Mouse (Mus musculus): ENCODE data around the gene Armc9. TPM values are rescaled to one million over a fixed set of nuclear protein-coding genes. Genes with fewer than 3 reads are reported as not detected.

The Armc9 gene
- polyA plus RNA-seq, 1 experiment from 2014 or later = 33.0 TPM

DNA sequence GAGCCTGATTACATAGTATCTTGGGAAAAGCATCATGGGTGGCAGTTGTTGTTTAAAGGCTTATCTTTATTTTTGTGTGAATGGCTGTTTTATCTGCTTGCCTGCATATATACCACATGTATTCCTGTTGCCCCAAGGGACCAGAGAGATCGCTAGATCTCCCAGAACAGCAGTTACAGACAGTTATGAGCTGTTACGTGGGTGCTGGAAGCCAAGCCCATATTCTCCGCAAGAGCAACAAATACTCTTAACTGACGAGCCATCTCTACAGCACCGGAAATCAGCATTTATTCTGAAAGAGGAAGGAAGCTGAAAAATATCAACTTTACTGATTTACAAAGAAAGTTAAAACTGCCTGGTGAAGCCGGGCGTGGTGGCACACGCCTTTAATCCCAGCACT, 74.1 kb downstream of the Armc9 start:
- Histone ChIP-seq H3K9me3 (ENCODE audit: control insufficient read depth, low read length) (no peaks in the 10 kb centered on the region), H3K36me3 (replicated peaks; ENCODE audit: control insufficient read depth, insufficient read depth) (no peaks in the 10 kb centered on the region; the same call in 1 of the 2 replicates), H3K4me2 (replicated peaks) (no peak overlapping the region), H3K4me3 (replicated peaks; ENCODE audit: low read length) (no peak overlapping the region), H3K4me1 (replicated peaks; ENCODE audit: control insufficient read depth, insufficient read depth, low read length) (no peaks in the 10 kb centered on the region), H3K27ac (no peak overlapping the region), H3K9ac (no peak overlapping the region), H3K27me3 (ENCODE audit: control insufficient read depth, insufficient read depth, low read length) (no peaks in the 10 kb centered on the region)
- 91% methylated on average over 8 of the region's 8 CpGs for WGBS
- ATAC-seq (ENCODE audit: low FRiP score) = no peak
- no peak for DNase-seq (ENCODE audit: low spot score)

GRCm38 (mm10) chr1:86229184-86229829, 74.7 kb downstream of the Armc9 start:
- Histone ChIP-seq H3K4me2 (replicated peaks) (no peak overlapping the region), H3K4me1 (replicated peaks; ENCODE audit: control insufficient read depth, insufficient read depth, low read length) (no peaks in the 10 kb centered on the region), H3K27ac (no peak overlapping the region), H3K9me3 (ENCODE audit: control insufficient read depth, low read length) (no peaks in the 10 kb centered on the region), H3K36me3 (replicated peaks; ENCODE audit: control insufficient read depth, insufficient read depth) (no peaks in the 10 kb centered on the region), H3K4me3 (replicated peaks; ENCODE audit: low read length) (no peak overlapping the region), H3K27me3 (ENCODE audit: control insufficient read depth, insufficient read depth, low read length) (no peaks in the 10 kb centered on the region), H3K9ac (no peak overlapping the region)
- WGBS = 90% methylated on average over 9 of the region's 9 CpGs
- no peak for ATAC-seq (ENCODE audit: low FRiP score)
- DNase-seq (ENCODE audit: low spot score) = no peak

DNA sequence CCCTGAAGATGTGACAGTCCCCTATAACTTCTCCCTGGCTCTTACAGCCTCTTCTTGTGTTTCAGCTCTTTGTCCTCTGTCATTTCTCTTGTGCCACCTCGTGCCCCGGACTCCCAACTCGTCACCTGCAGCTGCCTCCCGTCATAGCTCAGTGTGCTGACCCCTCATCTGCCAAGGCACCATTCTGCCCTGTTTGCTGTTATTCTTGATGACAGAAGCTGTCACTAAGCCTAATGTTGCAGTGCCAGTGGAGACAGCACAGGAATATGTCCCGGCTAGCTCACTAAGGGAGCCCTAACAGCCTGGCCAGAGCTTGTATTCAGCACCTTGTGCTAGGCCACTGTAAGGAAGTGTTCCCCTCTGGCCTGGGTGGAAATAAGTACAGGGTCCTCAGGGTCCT, 78.1 kb downstream of the Armc9 start:
- Histone ChIP-seq H3K9ac (no peak overlapping the region), H3K4me3 (replicated peaks; ENCODE audit: low read length) (no peak overlapping the region), H3K9me3 (ENCODE audit: control insufficient read depth, low read length) (no peaks in the 10 kb centered on the region), H3K27me3 (ENCODE audit: control insufficient read depth, insufficient read depth, low read length) (no peaks in the 10 kb centered on the region), H3K4me2 (replicated peaks) (no peak overlapping the region), H3K4me1 (replicated peaks; ENCODE audit: control insufficient read depth, insufficient read depth, low read length) (no peaks in the 10 kb centered on the region), H3K36me3 (replicated peaks; ENCODE audit: control insufficient read depth, insufficient read depth) (0 out of 2 replicates have a peak, but pooled peaks cover 4% of the 10 kb centered on the region), H3K27ac (no peak overlapping the region)
- DNase-seq (ENCODE audit: low spot score) (no peak), ATAC-seq (ENCODE audit: low FRiP score) (no peak)
- 92% methylated on average over 5 of the region's 5 CpGs for WGBS

- 77% methylated on average over 4 of the region's 4 CpGs for WGBS
- no peaks in the 10 kb centered on the region for H3K27me3 ChIP-seq (ENCODE audit: control insufficient read depth, insufficient read depth, low read length)
- no peak overlapping the region for H3K27ac ChIP-seq
Measured at GRCm38 (mm10) chr1:86233808-86234207, 79.2 kb downstream of the Armc9 start.

DNA sequence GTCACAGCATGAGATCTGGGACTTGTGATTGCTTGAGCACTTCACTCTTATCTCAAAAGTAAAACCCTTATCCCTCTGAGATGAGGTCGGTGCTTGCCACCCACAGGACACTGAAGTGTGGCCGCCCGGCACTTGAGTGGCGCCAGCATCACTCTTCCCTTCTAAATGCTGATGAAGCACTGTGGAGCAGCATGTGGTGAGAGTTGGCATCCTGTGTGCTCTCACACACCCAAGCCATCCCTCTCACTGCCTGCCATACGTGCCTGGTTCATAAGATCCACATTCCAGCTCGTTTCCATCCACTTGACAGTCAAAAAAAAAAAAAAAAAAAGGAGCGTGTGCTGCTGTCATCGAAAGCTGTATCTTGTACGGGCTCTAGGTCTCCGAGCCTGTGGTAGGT, 80.5 kb downstream of the Armc9 start:
- Histone ChIP-seq H3K4me2 (replicated peaks) (no peak overlapping the region), H3K9ac (no peak overlapping the region), H3K36me3 (replicated peaks; ENCODE audit: control insufficient read depth, insufficient read depth) (0 out of 2 replicates have a peak, but pooled peaks cover 4% of the 10 kb centered on the region), H3K4me3 (replicated peaks; ENCODE audit: low read length) (no peak overlapping the region), H3K27ac (no peak overlapping the region), H3K27me3 (ENCODE audit: control insufficient read depth, insufficient read depth, low read length) (no peaks in the 10 kb centered on the region), H3K4me1 (replicated peaks; ENCODE audit: control insufficient read depth, insufficient read depth, low read length) (no peaks in the 10 kb centered on the region), H3K9me3 (ENCODE audit: control insufficient read depth, low read length) (no peaks in the 10 kb centered on the region)
- no peak for DNase-seq (ENCODE audit: low spot score)
- ATAC-seq (ENCODE audit: low FRiP score) = no peak
- 93% methylated on average over 10 of the region's 10 CpGs for WGBS

More at GRCm38 (mm10) chr1:86233808-86234207, 79.2 kb downstream of the Armc9 start:
- H3K36me3 ChIP-seq (replicated peaks; ENCODE audit: control insufficient read depth, insufficient read depth) = 0 out of 2 replicates have a peak, but pooled peaks cover 4% of the 10 kb centered on the region
- ATAC-seq (ENCODE audit: low FRiP score) (no peak), DNase-seq (ENCODE audit: low spot score) (no peak)
- H3K4me2 ChIP-seq (replicated peaks) = no peak overlapping the region
- H3K9me3 ChIP-seq (ENCODE audit: control insufficient read depth, low read length) = no peaks in the 10 kb centered on the region
- no peak overlapping the region for H3K4me3 ChIP-seq (replicated peaks; ENCODE audit: low read length)
- H3K9ac ChIP-seq = no peak overlapping the region
- H3K4me1 ChIP-seq (replicated peaks; ENCODE audit: control insufficient read depth, insufficient read depth, low read length) = no peaks in the 10 kb centered on the region

DNA sequence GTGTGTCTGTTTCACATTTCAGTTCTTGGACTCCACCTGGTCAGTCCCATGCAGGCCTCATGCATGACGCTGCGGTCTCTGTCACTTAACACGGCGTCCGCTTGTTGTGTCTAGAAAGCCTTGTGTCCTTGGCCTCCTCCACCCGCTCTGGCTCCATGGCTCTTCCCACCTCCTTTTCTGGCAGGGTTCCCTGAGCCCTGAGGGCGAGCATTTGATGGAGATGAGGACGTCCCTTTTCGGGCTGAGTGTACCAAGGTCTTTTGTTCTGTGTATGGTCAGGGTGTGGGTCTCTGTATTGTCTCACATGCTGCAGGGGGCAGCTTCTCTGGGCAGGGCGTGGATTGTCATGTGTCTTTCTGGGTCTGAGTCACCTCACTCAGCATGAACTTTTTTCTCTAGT, 81.9 kb downstream of the Armc9 start:
- DNase-seq (ENCODE audit: low spot score) (no peak), ATAC-seq (ENCODE audit: low FRiP score) (no peak)
- H3K4me1 ChIP-seq (replicated peaks; ENCODE audit: control insufficient read depth, insufficient read depth, low read length) = no peaks in the 10 kb centered on the region
- no peaks in the 10 kb centered on the region for H3K9me3 ChIP-seq (ENCODE audit: control insufficient read depth, low read length)
- H3K36me3 ChIP-seq (replicated peaks; ENCODE audit: control insufficient read depth, insufficient read depth) = 0 out of 2 replicates have a peak, but pooled peaks cover 4% of the 10 kb centered on the region
- no peak overlapping the region for H3K27ac ChIP-seq
- WGBS = 58% methylated on average over 10 of the region's 10 CpGs
- no peak overlapping the region for H3K4me2 ChIP-seq (replicated peaks)
- no peak overlapping the region for H3K9ac ChIP-seq
- H3K4me3 ChIP-seq (replicated peaks; ENCODE audit: low read length) = no peak overlapping the region
- H3K27me3 ChIP-seq (ENCODE audit: control insufficient read depth, insufficient read depth, low read length) = no peaks in the 10 kb centered on the region

GRCm38 (mm10) chr1:86239010-86239409, 84.4 kb downstream of the Armc9 start:
- no peaks in the 10 kb centered on the region for H3K4me1 ChIP-seq (replicated peaks; ENCODE audit: control insufficient read depth, insufficient read depth, low read length)
- 85% methylated on average over 8 of the region's 8 CpGs for WGBS
- ATAC-seq (ENCODE audit: low FRiP score) = no peak
- H3K9me3 ChIP-seq (ENCODE audit: control insufficient read depth, low read length) = no peaks in the 10 kb centered on the region
- H3K36me3 ChIP-seq (replicated peaks; ENCODE audit: control insufficient read depth, insufficient read depth) = 0 out of 2 replicates have a peak, but pooled peaks cover 4% of the 10 kb centered on the region
- DNase-seq (ENCODE audit: low spot score) = no peak
- no peak overlapping the region for H3K9ac ChIP-seq
- no peak overlapping the region for H3K27ac ChIP-seq
- no peak overlapping the region for H3K4me3 ChIP-seq (replicated peaks; ENCODE audit: low read length)
- no peaks in the 10 kb centered on the region for H3K27me3 ChIP-seq (ENCODE audit: control insufficient read depth, insufficient read depth, low read length)
- no peak overlapping the region for H3K4me2 ChIP-seq (replicated peaks)

GRCm38 (mm10) chr1:86239871-86240270, 85.3 kb downstream of the Armc9 start:
- 87% methylated on average over 6 of the region's 6 CpGs for WGBS
- Histone ChIP-seq H3K9me3 (ENCODE audit: control insufficient read depth, low read length) (no peaks in the 10 kb centered on the region), H3K4me2 (replicated peaks) (no peak overlapping the region), H3K36me3 (replicated peaks; ENCODE audit: control insufficient read depth, insufficient read depth) (peaks cover 9% of the 10 kb centered on the region), H3K9ac (no peak overlapping the region), H3K27ac (no peak overlapping the region), H3K4me3 (replicated peaks; ENCODE audit: low read length) (no peak overlapping the region), H3K27me3 (ENCODE audit: control insufficient read depth, insufficient read depth, low read length) (no peaks in the 10 kb centered on the region), H3K4me1 (replicated peaks; ENCODE audit: control insufficient read depth, insufficient read depth, low read length) (no peaks in the 10 kb centered on the region)
- ATAC-seq (ENCODE audit: low FRiP score) (no peak), DNase-seq (ENCODE audit: low spot score) (no peak)

GRCm38 (mm10) chr1:86240959-86241358, 86.4 kb downstream of the Armc9 start:
- no peaks in the 10 kb centered on the region for H3K9me3 ChIP-seq (ENCODE audit: control insufficient read depth, low read length)
- 65% methylated on average over 2 of the region's 2 CpGs for WGBS
- no peak for ATAC-seq (ENCODE audit: low FRiP score)

DNA sequence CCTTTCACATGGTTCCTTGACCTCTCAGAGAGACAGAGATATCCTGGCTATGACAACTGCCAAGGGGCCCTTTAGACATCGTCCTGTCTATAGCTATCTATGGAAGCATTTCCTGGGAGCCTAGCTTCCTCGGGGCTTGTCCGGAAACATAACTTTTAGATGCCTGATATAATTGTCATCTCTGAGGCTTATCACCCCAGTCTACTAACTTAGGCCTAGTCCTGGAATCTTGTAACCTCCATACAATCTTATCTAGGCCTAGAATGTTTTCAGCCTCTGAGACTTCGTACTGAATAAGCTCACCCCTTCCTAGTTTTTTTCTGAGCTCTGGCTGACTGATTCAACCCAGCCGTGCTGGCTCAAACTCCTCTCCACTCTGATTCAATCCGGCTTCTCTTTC, 88.9 kb downstream of the Armc9 start:
- Histone ChIP-seq H3K27me3 (ENCODE audit: control insufficient read depth, insufficient read depth, low read length) (no peaks in the 10 kb centered on the region), H3K4me2 (replicated peaks) (no peak overlapping the region), H3K4me1 (replicated peaks; ENCODE audit: control insufficient read depth, insufficient read depth, low read length) (no peaks in the 10 kb centered on the region), H3K9ac (no peak overlapping the region), H3K27ac (no peak overlapping the region), H3K9me3 (ENCODE audit: control insufficient read depth, low read length) (no peaks in the 10 kb centered on the region), H3K36me3 (replicated peaks; ENCODE audit: control insufficient read depth, insufficient read depth) (peaks cover 30% of the 10 kb centered on the region), H3K4me3 (replicated peaks; ENCODE audit: low read length) (no peak overlapping the region)
- DNase-seq (ENCODE audit: low spot score) = no peak
- 91% methylated on average over 6 of the region's 6 CpGs for WGBS
- no peak for ATAC-seq (ENCODE audit: low FRiP score)

More at GRCm38 (mm10) chr1:86240959-86241358, 86.4 kb downstream of the Armc9 start:
- Histone ChIP-seq H3K36me3 (replicated peaks; ENCODE audit: control insufficient read depth, insufficient read depth) (peaks cover 15% of the 10 kb centered on the region), H3K4me2 (replicated peaks) (no peak overlapping the region), H3K4me3 (replicated peaks; ENCODE audit: low read length) (no peak overlapping the region), H3K4me1 (replicated peaks; ENCODE audit: control insufficient read depth, insufficient read depth, low read length) (no peaks in the 10 kb centered on the region), H3K9ac (no peak overlapping the region), H3K27me3 (ENCODE audit: control insufficient read depth, insufficient read depth, low read length) (no peaks in the 10 kb centered on the region), H3K27ac (no peak overlapping the region)
- DNase-seq (ENCODE audit: low spot score) = no peak

Measured in hindbrain, embryonic 14.5 days (tissue).